Mouse (Mus musculus) MEL-GATA-1-ER (cell line): Measurements from ENCODE around the gene Abcd4.

Source experiments
- DNase-seq: peaks from one replicate; pipeline ENCODE4 v3.0.0-alpha.2; 2012; ENCODE audit warnings: low read depth; ENCODE audit errors: extremely low read depth

The Abcd4 gene

DNA sequence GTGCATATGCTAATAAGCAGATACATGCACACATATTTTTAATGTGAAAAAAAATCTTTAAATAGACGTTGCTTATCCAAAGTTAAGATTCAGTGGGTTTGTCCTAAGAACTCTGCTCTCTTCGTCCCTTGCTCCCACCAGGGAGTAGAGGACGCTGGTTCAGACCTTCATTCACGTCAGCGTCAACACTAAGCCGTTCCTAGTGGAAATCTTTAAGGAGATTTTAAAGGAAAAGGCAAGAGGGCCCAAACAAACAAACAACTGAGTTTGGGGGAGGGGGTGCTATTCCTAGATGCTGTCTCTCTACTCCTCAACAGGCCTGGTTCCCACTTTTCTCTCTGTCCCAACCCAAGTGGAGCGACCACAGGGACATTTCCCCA lies 44.9 kb downstream of the Abcd4 start:
- no peak for DNase-seq

DNA sequence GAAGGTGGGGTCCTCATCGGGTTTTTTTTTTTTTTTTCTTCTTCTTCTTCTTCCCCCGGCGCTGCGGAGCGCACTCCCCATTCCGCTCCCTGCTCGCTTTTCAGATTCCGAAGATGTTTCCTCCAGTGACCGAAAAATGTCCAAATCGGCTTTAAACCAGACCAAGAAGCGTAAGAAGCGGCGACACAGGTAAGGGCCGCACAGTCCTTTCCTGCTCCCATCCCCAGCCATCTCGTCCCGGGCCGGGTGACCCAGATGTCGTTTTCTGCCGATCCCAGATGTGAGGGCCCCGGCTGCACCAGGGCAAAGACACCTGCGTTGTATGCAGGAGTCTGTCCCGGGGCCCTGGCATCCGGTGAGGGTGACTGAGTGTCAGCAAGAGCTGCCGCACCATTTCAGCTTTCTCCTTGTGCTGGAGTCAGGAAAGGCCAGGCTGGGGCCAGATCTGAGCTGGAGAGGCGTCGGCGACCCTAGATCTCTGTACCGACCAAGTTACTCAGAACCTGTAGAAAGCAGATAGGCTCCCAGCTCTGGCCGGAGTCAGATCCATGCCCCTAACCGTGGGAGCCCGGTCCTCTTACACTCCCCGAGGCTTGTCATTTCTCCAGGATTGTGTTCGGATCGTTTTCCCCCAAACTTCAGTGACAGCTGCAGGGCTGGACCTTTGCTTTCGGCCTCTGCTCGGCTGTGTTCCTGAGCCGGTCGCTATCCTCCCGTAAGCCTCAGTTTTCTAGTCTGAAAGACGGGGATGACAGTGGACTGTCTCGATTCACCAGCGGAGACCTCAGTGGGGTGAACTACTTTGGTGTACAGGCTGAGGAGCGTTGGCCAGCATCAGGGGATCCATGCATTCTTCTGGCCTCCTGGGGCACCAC lies 45.5 kb downstream of the Abcd4 start:
- DNase-seq: no peak

DNA sequence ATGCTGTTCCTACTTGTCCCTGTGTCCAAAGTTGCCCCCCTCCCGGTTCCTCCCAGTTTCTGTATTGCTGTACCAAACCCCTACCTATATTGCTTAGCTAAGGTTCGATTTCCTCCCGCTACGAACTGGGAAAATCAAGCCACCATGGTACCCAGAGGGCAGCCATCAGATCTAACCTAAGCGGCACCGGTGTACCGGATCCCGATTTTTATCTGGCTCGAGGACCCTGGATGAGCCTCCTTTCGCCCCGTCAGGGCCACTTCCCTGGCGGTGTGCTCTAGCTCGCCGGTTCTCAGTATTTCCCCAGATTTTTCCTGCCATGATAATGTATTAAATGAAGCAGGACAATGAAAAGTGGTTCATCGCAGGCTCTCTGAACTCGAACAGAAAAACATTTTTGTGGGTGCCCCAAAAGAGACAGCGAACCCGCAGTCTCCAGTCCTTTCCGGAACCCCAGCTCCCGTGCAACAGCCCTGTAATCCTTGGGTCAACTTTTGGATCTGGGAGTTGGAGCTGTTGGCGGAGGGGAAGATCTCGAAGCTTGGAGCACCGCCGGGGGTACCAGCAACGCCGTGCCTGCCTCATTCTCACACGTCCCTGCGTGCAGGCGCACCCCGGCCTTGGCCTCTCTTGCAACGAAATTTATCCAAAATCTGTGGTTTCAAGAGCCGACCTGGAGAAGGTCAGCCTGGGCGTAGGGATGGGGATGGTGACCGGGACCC lies 46.4 kb downstream of the Abcd4 start:
- DNase-seq: no peak

DNA sequence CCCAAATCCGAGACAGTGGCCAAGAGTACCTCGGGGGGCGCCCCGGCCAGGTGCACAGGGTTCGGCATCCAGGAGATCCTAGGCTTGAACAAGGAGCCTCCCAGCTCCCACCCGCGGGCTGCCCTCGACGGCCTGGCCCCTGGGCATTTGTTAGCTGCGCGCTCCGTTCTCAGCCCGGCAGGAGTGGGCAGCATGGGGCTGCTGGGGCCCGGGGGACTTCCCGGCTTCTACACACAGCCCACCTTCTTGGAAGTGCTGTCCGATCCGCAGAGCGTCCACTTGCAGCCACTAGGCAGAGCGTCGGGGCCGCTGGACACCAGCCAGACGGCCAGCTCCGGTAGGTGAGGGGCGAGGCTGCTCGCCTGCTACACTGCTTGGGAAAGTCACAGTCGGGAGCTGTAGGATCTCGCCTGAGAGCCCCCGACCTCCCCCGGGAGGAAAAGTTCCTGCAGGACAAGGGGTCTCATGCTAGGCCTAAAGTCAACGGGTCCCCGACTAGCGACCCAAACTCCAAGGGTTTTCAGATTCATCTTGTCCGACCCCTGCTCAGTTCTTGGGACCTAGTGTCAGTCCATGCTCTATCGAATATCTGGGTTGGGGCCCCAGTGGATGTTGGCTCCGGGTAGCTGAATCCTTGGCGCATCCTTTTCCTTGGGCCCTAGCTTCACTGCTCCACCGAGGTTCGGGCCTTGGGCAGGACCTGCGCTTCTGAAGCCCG lies 47.1 kb downstream of the Abcd4 start:
- no peak for DNase-seq

- no peak for DNase-seq
Observed at GRCm38 (mm10) chr12:84569336-84569970, 47.8 kb downstream of the Abcd4 start, which contains the start of gene Vsx2. Gene Vsx2 (plus strand): TSS chr12:84569762.

GRCm38 (mm10) chr12:84567576-84567975 lies 49.6 kb downstream of the Abcd4 start:
- no peak for DNase-seq

DNA sequence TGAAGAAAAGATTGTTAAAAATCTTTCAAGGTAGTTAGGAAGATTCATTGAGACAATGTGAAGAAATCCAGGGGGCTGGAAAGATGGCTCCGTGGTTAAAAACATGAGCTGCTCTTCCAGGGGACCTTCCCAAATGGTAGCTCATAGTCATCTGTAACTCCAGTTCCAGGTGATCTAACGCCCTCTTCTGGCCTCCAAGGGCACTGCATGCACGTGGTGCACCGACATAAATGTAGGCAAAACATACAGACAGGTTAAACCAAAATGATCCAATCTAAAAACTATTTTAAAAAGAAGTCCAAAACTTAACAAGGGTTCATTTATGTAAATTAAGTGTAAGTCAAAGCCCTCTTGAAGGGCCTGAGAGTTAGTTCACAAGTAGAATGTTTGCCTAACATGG lies 54.7 kb downstream of the Abcd4 start:
- no peak for DNase-seq

DNA sequence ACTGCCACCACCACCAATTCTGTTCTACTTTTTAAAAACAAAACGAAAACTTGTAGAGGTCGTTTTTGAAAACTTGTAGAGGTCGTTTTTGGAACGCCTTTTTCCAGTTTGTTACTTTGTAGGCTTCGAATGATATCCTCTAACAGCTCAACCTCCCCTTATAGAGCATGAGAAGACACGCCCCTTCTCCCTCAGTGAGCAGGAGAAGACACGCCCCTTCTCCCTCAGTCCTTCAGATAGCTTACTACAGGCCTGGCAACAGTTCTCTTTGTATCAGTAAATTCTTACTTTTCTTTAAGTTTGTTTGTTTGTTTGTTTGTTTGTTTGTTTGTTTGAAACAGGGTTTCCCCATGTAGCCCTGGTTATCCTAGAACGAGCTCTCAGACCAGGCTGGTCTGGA lies 62.0 kb downstream of the Abcd4 start:
- DNase-seq: no peak
